ENCODE assay signal across 7 mouse cellular contexts in the genomic region with DNA sequence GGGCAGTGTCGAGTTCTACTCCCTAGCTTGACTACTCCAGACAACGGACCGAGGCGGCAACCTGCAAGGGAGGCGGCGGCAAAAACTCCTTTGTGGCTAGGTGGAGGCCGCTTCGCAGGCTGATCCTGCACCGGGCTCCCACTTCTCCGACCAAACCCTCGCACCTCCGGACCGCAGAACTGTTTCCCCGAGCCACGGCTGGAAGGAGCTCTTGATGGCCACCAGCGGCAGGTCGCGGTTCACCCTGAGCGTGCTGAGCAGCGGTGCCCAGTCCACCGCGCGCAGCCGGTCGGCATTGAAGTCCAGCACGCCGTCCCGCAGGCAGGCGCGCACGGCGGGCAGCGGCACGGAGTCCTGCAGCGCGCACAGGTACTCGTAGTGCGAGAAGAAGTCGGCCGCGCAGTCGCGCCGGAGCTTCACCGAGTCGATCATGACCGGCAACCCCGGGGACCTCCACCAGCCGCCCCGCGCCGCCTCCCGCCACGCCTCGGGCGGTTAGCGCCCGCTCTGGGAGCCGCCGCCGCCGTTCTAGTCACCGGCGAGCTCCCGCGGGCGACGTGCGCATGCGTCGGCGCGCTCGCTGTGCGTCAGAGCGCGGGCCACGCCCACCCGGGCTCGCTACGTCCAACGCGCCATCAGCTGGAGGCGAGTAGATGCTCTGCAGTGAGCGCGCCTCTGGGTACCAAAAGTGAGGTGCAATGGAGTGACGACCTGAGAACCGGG. TPM values are rescaled to one million over a fixed set of nuclear protein-coding genes. Genes with fewer than 3 reads are reported as not detected.
A peak's percentile ranks its signal among the peaks of the same experiment; 100 is the strongest.
DNase-seq lines count a peak whose midpoint lies in the region; ATAC-seq and TF ChIP-seq lines count a peak whose summit lies in the region.

Cep78 (minus strand) TSS at position 541 of the 723 bp plus-strand sequence.

- no peaks in the 10 kb centered on the region for H3K9me3 ChIP-seq in embryonic facial prominence, embryonic 11.5 days (replicated peaks; ENCODE audit: control insufficient read depth, low read length)
- no peaks in the 10 kb centered on the region for H3K9me3 ChIP-seq in limb, embryonic 12.5 days
- H3K9me3 ChIP-seq in midbrain, embryonic 15.5 days: no peaks in the 10 kb centered on the region

- peak; percentile 94 for DNase-seq in adrenal gland, postnatal 14 days
- DNase-seq in embryonic facial prominence, embryonic 11.5 days (ENCODE audit: low spot score): peak; percentile 94
- DNase-seq in heart, adult 18-20 months: peak; percentile 90 to 94
- peak; percentile 93 for DNase-seq in kidney, adult 2 months
- DNase-seq in spleen, adult 2 months (ENCODE audit: low read depth in 1 of 2, low spot score in 2 of 2): peak; percentile 82 to 88

- H3K36me3 ChIP-seq in embryonic facial prominence, embryonic 11.5 days (replicated peaks; ENCODE audit: control insufficient read depth, insufficient read depth, low read depth, low read length): no peaks in the 10 kb centered on the region; the same call in 1 of the 2 replicates
- H3K36me3 ChIP-seq in kidney, adult 2 months (ENCODE audit: control insufficient read depth, insufficient read depth, low read length): no peaks in the 10 kb centered on the region
- H3K36me3 ChIP-seq in limb, embryonic 12.5 days: peaks cover 21% of the 10 kb centered on the region
- no peaks in the 10 kb centered on the region for H3K36me3 ChIP-seq in midbrain, embryonic 15.5 days (replicated peaks)
- no peaks in the 10 kb centered on the region for H3K36me3 ChIP-seq in spleen, adult 2 months (ENCODE audit: control insufficient read depth, insufficient read depth, low read length)

- peak within 1 kb of the TSS; percentile 70 for H3K4me3 ChIP-seq in embryonic facial prominence, embryonic 11.5 days (ENCODE audit: low read depth, low read length)
- peak within 1 kb of the TSS; percentile 80 for H3K4me3 ChIP-seq in kidney, adult 2 months (ENCODE audit: insufficient read depth, low read depth, low read length)
- H3K4me3 ChIP-seq in limb, embryonic 12.5 days (replicated peaks): peak within 1 kb of the TSS; percentile 77
- peak within 1 kb of the TSS; percentile 82 for H3K4me3 ChIP-seq in midbrain, embryonic 15.5 days
- peak within 1 kb of the TSS; percentile 81 for H3K4me3 ChIP-seq in spleen, adult 2 months (ENCODE audit: extremely low read depth, insufficient read depth, insufficient read length)

- H3K9ac ChIP-seq in embryonic facial prominence, embryonic 11.5 days (replicated peaks; ENCODE audit: low read length): peak within 1 kb of the TSS; percentile 92
- H3K9ac ChIP-seq in limb, embryonic 12.5 days (replicated peaks): peak within 1 kb of the TSS; percentile 89
- peak within 1 kb of the TSS; percentile 77 for H3K9ac ChIP-seq in midbrain, embryonic 15.5 days

- ATAC-seq in embryonic facial prominence, embryonic 11.5 days (replicated peaks; ENCODE audit: insufficient number of reproducible peaks, low FRiP score, low TSS enrichment, low read depth): peak; percentile 89
- ATAC-seq in limb, embryonic 12.5 days (ENCODE audit: insufficient number of reproducible peaks, insufficient read depth, low FRiP score, low TSS enrichment, low read depth): peak; percentile 83
- ATAC-seq in midbrain, embryonic 15.5 days (replicated peaks): peak; percentile 95

- peak within 1 kb of the TSS; percentile 82 for H3K27ac ChIP-seq in embryonic facial prominence, embryonic 11.5 days (replicated peaks; ENCODE audit: low read depth, low read length)
- H3K27ac ChIP-seq in kidney, adult 2 months (ENCODE audit: insufficient read depth, low read depth, low read length): peak within 1 kb of the TSS; percentile 18; the same call in 1 of the 2 replicates
- peak within 1 kb of the TSS; percentile 92 for H3K27ac ChIP-seq in limb, embryonic 12.5 days
- H3K27ac ChIP-seq in midbrain, embryonic 15.5 days: peak within 1 kb of the TSS; percentile 92
- H3K27ac ChIP-seq in spleen, adult 2 months (ENCODE audit: insufficient read depth, low read length): peak within 1 kb of the TSS; percentile 35

- WGBS in embryonic facial prominence, embryonic 11.5 days: under 1% methylated on average over 86 of the region's 88 CpGs
- WGBS in kidney, adult 2 months: under 1% methylated on average over 71 of the region's 88 CpGs
- under 1% methylated on average over 86 of the region's 88 CpGs for WGBS in limb, embryonic 12.5 days
- WGBS in midbrain, embryonic 15.5 days: under 1% methylated on average over 88 of the region's 88 CpGs
- 1% methylated on average over 88 of the region's 88 CpGs for WGBS in spleen, adult 2 months

- peak; percentile 4 for TF ChIP-seq POLR2A in kidney, adult 2 months (IDR thresholded peaks at IDR 0.05; ENCODE audit: low read depth, low read length)
- no peak for TF ChIP-seq POLR2A in spleen, adult 2 months (IDR thresholded peaks at IDR 0.05; ENCODE audit: low read depth, low read length)

- no peaks in the 10 kb centered on the region for H3K4me1 ChIP-seq in embryonic facial prominence, embryonic 11.5 days (ENCODE audit: control insufficient read depth, insufficient read depth, low read length)
- no peaks in the 10 kb centered on the region for H3K4me1 ChIP-seq in kidney, adult 2 months (ENCODE audit: control insufficient read depth, insufficient read depth, low read length)
- peaks cover 17% of the 10 kb centered on the region for H3K4me1 ChIP-seq in limb, embryonic 12.5 days (replicated peaks)
- H3K4me1 ChIP-seq in midbrain, embryonic 15.5 days: peaks cover 28% of the 10 kb centered on the region
- peaks cover 4% of the 10 kb centered on the region; the same call in 1 of the 2 replicates for H3K4me1 ChIP-seq in spleen, adult 2 months (ENCODE audit: control insufficient read depth, insufficient read depth, insufficient read length)

- H3K4me2 ChIP-seq in embryonic facial prominence, embryonic 11.5 days (ENCODE audit: low read depth, low read length): peak within 1 kb of the TSS; percentile 63
- H3K4me2 ChIP-seq in limb, embryonic 12.5 days: peak within 1 kb of the TSS; percentile 67
- H3K4me2 ChIP-seq in midbrain, embryonic 15.5 days: peak within 1 kb of the TSS; percentile 55

- no peaks in the 10 kb centered on the region for H3K27me3 ChIP-seq in embryonic facial prominence, embryonic 11.5 days (ENCODE audit: control insufficient read depth, insufficient read depth, low read length)
- no peaks in the 10 kb centered on the region for H3K27me3 ChIP-seq in kidney, adult 2 months (replicated peaks; ENCODE audit: control insufficient read depth, insufficient read depth, low read length)
- H3K27me3 ChIP-seq in limb, embryonic 12.5 days: no peaks in the 10 kb centered on the region
- no peaks in the 10 kb centered on the region for H3K27me3 ChIP-seq in midbrain, embryonic 15.5 days (replicated peaks)
- H3K27me3 ChIP-seq in spleen, adult 2 months (ENCODE audit: control insufficient read depth, insufficient read depth, low read length): no peaks in the 10 kb centered on the region

- TF ChIP-seq CTCF in kidney, adult 2 months (conservative IDR thresholded peaks at IDR 0.05; ENCODE audit: insufficient read depth, insufficient read length, low read depth, low read length): 0 out of 2 replicates have a peak, but pooled peaks have one; percentile 18
- no peak for TF ChIP-seq CTCF in spleen, adult 2 months (IDR thresholded peaks at IDR 0.05; ENCODE audit: extremely low read depth, insufficient read depth, insufficient read length, insufficient replicate concordance)

RNA-seq across cellular contexts. Expression of gene Cep78, which starts in this region (rescaled TPM):
- total RNA-seq in adrenal gland, postnatal 14 days (2021): 11.1 and 11.9 TPM in 2 replicates
- polyA plus RNA-seq in embryonic facial prominence, embryonic 11.5 days (2014; fragmentation: Nextera tagmentation; extraction: Ambion mirVana): 48.9 and 49.4 TPM in 2 replicates
- 1 to 10 TPM; 4.1 to 4.2 TPM for total RNA-seq in heart, adult 18-20 months (2021)
- polyA plus RNA-seq in kidney, adult 2 months (2012; rRNA removed): 1.5 and 1.6 TPM in 2 replicates
- polyA plus RNA-seq in limb, embryonic 12.5 days (2016; fragmentation: Nextera tagmentation; extraction: Ambion mirVana): 53.7 and 54.9 TPM in 2 replicates
- polyA plus RNA-seq in midbrain, embryonic 15.5 days (2015; fragmentation: Nextera tagmentation; extraction: Ambion mirVana): 31.1 and 33.6 TPM in 2 replicates
- 1.9 and 2.5 TPM in 2 replicates for polyA plus RNA-seq in spleen, adult 2 months (2012; rRNA removed)

Comparison
In these comparisons a context has a peak if more than half of its experiments do, and no peak if none do; other contexts are left out.
1. Peak in every context shown above with its lines: DNase-seq, ATAC-seq, H3K4me3 ChIP-seq and H3K27ac ChIP-seq.
2. H3K27ac ChIP-seq: peak in every context shown above with its lines; median percentile 92 in limb, embryonic 12.5 days; 92 in midbrain, embryonic 15.5 days; 82 in embryonic facial prominence, embryonic 11.5 days; 35 in spleen, adult 2 months; 18 in kidney, adult 2 months.